31 mouse cellular contexts compared by ENCODE assay signal in the genomic region with DNA sequence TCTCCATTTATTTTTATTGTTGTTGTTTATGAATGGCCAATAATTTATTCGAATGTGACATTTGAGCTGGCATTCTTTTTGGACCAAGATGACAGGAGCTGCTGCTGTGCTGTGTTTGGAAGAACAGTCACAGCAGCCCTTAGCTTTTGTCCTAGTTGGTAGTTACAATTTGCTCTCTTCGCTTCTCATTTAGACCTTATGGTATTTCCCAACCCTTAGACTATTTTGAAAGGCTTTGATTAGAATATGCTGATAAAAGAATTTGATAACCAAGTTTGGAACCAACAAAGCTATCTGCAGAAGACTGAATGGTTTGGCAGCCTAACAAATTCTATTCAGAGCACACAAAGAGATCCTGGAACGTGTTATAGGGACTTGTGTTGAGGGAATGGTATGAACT. TPM values are rescaled to one million over a fixed set of nuclear protein-coding genes. Genes with fewer than 3 reads are reported as not detected.
DNase-seq lines count a peak whose midpoint lies in the region; ATAC-seq and TF ChIP-seq lines count a peak whose summit lies in the region.
"Had no signal": no experiment of that assay in that cellular context is flagged by ENCODE, and none has a peak within 500 bp of the region (broad histone marks: within the 10 kb centered on the region; RNA-seq: fewer than 3 reads in every experiment).

No protein-coding gene starts in this region.

- no peaks in the 10 kb centered on the region for H3K9me3 ChIP-seq in forebrain, embryonic 15.5 days
- no peaks in the 10 kb centered on the region for H3K9me3 ChIP-seq in forebrain, embryonic 13.5 days (replicated peaks)
- no peaks in the 10 kb centered on the region for H3K9me3 ChIP-seq in heart, embryonic 16.5 days (replicated peaks; ENCODE audit: control insufficient read depth, low read length)
- no peaks in the 10 kb centered on the region for H3K9me3 ChIP-seq in heart, embryonic 10.5 days
- H3K9me3 ChIP-seq in liver, postnatal 0 days (ENCODE audit: low read length) = no peaks in the 10 kb centered on the region
- H3K9me3 ChIP-seq: embryonic facial prominence, embryonic 12.5 days; embryonic facial prominence, embryonic 15.5 days had no signal

- H3K4me3 ChIP-seq in forebrain, embryonic 15.5 days = no peak overlapping the region
- no peak overlapping the region for H3K4me3 ChIP-seq in forebrain, embryonic 13.5 days
- no peak overlapping the region for H3K4me3 ChIP-seq in heart, adult 2 months
- no peak overlapping the region for H3K4me3 ChIP-seq in heart, embryonic 16.5 days (ENCODE audit: low read length)
- H3K4me3 ChIP-seq in heart, embryonic 10.5 days = no peak overlapping the region
- no peak overlapping the region for H3K4me3 ChIP-seq in liver, postnatal 0 days (ENCODE audit: low read depth, low read length)
- H3K4me3 ChIP-seq: embryonic facial prominence, embryonic 12.5 days; embryonic facial prominence, embryonic 15.5 days had no signal

- TF ChIP-seq EP300 in heart, adult 2 months (IDR thresholded peaks at IDR 0.05; ENCODE audit: insufficient read depth, low read depth, low read length) = no peak
- TF ChIP-seq EP300 in liver, postnatal 0 days (IDR thresholded peaks at IDR 0.05; ENCODE audit: low read depth) = no peak

- no peak for DNase-seq in heart, adult 2 months
- no peak for DNase-seq in heart, adult 18-20 months
- no peak for DNase-seq in heart, embryonic 10.5 days (ENCODE audit: low spot score)
- no peak for DNase-seq in liver, postnatal 0 days
- no peak for DNase-seq in liver
- DNase-seq: adrenal gland, postnatal 10 days; adrenal gland, postnatal 36 days; cerebellum, adult 11 months; cerebellum, adult 2 months; cerebellum, adult 9-11 months; cerebellum, postnatal 25 days; gastrocnemius, postnatal 10 days; gastrocnemius, postnatal 36 days; heart, postnatal 10 days; heart, postnatal 4 days; kidney, adult 18-20 months; kidney, adult 9 months had no signal

- H3K4me2 ChIP-seq in forebrain, embryonic 15.5 days (replicated peaks) = no peak overlapping the region
- H3K4me2 ChIP-seq in forebrain, embryonic 13.5 days = no peak overlapping the region
- peak overlapping the region; percentile 15; the same call in 1 of the 2 replicates for H3K4me2 ChIP-seq in heart, embryonic 16.5 days (ENCODE audit: low read depth, low read length)
- H3K4me2 ChIP-seq in liver, postnatal 0 days (ENCODE audit: low read depth, low read length) = no peak overlapping the region
- H3K4me2 ChIP-seq: embryonic facial prominence, embryonic 12.5 days; embryonic facial prominence, embryonic 15.5 days; hindbrain, embryonic 14.5 days had no signal

- no peak for TF ChIP-seq CTCF in heart, adult 2 months (IDR thresholded peaks at IDR 0.05)
- TF ChIP-seq CTCF in liver, postnatal 0 days (IDR thresholded peaks at IDR 0.05; ENCODE audit: low read depth) = no peak

- no peak for TF ChIP-seq POLR2A in heart, adult 2 months (IDR thresholded peaks at IDR 0.05; ENCODE audit: insufficient read depth, low read depth, low read length)

- H3K27ac ChIP-seq in forebrain, embryonic 15.5 days (replicated peaks) = 0 out of 2 replicates have a peak overlapping the region, but pooled peaks have one; percentile 29
- H3K27ac ChIP-seq in forebrain, embryonic 13.5 days = no peak overlapping the region
- H3K27ac ChIP-seq in heart, adult 2 months = peak overlapping the region; percentile 59
- H3K27ac ChIP-seq in heart, embryonic 16.5 days (ENCODE audit: low read length) = peak overlapping the region; percentile 85
- H3K27ac ChIP-seq in heart, embryonic 10.5 days = no peak overlapping the region
- peak overlapping the region; percentile 44 for H3K27ac ChIP-seq in liver, postnatal 0 days (ENCODE audit: low read depth)
- H3K27ac ChIP-seq: embryonic facial prominence, embryonic 12.5 days; embryonic facial prominence, embryonic 15.5 days; hindbrain, embryonic 14.5 days; hindbrain, postnatal 0 days had no signal

- H3K79me2 ChIP-seq in heart, adult 2 months (replicated peaks; ENCODE audit: control insufficient read depth, insufficient read depth, low read length) = peaks cover 4% of the 10 kb centered on the region; the same call in 1 of the 2 replicates

- H3K9ac ChIP-seq in forebrain, embryonic 15.5 days (replicated peaks) = no peak overlapping the region
- no peak overlapping the region for H3K9ac ChIP-seq in forebrain, embryonic 13.5 days
- H3K9ac ChIP-seq in heart, adult 2 months (ENCODE audit: low read depth, low read length) = no peak overlapping the region
- no peak overlapping the region for H3K9ac ChIP-seq in heart, embryonic 16.5 days (ENCODE audit: low read length)
- H3K9ac ChIP-seq in liver, postnatal 0 days (replicated peaks) = no peak overlapping the region
- H3K9ac ChIP-seq: embryonic facial prominence, embryonic 12.5 days; embryonic facial prominence, embryonic 15.5 days; hindbrain, embryonic 14.5 days had no signal

- no peaks in the 10 kb centered on the region for H3K27me3 ChIP-seq in forebrain, embryonic 15.5 days
- no peaks in the 10 kb centered on the region for H3K27me3 ChIP-seq in forebrain, embryonic 13.5 days
- H3K27me3 ChIP-seq in heart, adult 2 months (ENCODE audit: control insufficient read depth, insufficient read depth, low read length) = no peaks in the 10 kb centered on the region
- H3K27me3 ChIP-seq in heart, embryonic 16.5 days (ENCODE audit: control insufficient read depth, insufficient read depth, low read length) = no peaks in the 10 kb centered on the region
- no peaks in the 10 kb centered on the region for H3K27me3 ChIP-seq in heart, embryonic 10.5 days (ENCODE audit: insufficient read depth, poor library complexity, severe bottlenecking)
- H3K27me3 ChIP-seq in liver, postnatal 0 days (ENCODE audit: insufficient read depth, low read length) = no peaks in the 10 kb centered on the region
- H3K27me3 ChIP-seq: embryonic facial prominence, embryonic 12.5 days; embryonic facial prominence, embryonic 15.5 days had no signal

- H3K4me1 ChIP-seq in forebrain, embryonic 15.5 days = peaks cover 46% of the 10 kb centered on the region
- H3K4me1 ChIP-seq in forebrain, embryonic 13.5 days = peaks cover 41% of the 10 kb centered on the region
- peaks cover 32% of the 10 kb centered on the region for H3K4me1 ChIP-seq in heart, adult 2 months (ENCODE audit: control insufficient read depth, insufficient read depth, low read length)
- peaks cover 48% of the 10 kb centered on the region for H3K4me1 ChIP-seq in heart, embryonic 16.5 days (ENCODE audit: control insufficient read depth, insufficient read depth, low read length)
- peaks cover 8% of the 10 kb centered on the region; the same call in 1 of the 2 replicates for H3K4me1 ChIP-seq in heart, embryonic 10.5 days
- H3K4me1 ChIP-seq in liver, postnatal 0 days (ENCODE audit: insufficient read depth) = peaks cover 26% of the 10 kb centered on the region

- no peak for ATAC-seq in forebrain, embryonic 15.5 days (replicated peaks)
- ATAC-seq in forebrain, embryonic 13.5 days = no peak
- ATAC-seq in heart, embryonic 16.5 days (replicated peaks; ENCODE audit: extremely low read depth, insufficient read depth, low FRiP score) = no peak
- ATAC-seq in liver, postnatal 0 days = no peak
- ATAC-seq: activated CD4-positive, CD25-positive, alpha-beta regulatory T cell, adult 4 months; forebrain, embryonic 16.5 days; hindbrain, postnatal 0 days; inflammation-experienced regulatory T-cells, adult 6 months; intestine, embryonic 16.5 days had no signal

- H3K36me3 ChIP-seq in forebrain, embryonic 15.5 days = no peaks in the 10 kb centered on the region
- H3K36me3 ChIP-seq in forebrain, embryonic 13.5 days (ENCODE audit: poor library complexity, severe bottlenecking) = no peaks in the 10 kb centered on the region
- H3K36me3 ChIP-seq in heart, adult 2 months (ENCODE audit: control insufficient read depth, insufficient read depth, low read length) = peaks cover 57% of the 10 kb centered on the region
- H3K36me3 ChIP-seq in heart, embryonic 16.5 days (ENCODE audit: control insufficient read depth, insufficient read depth) = no peaks in the 10 kb centered on the region
- H3K36me3 ChIP-seq in heart, embryonic 10.5 days = no peaks in the 10 kb centered on the region
- no peaks in the 10 kb centered on the region for H3K36me3 ChIP-seq in liver, postnatal 0 days (replicated peaks; ENCODE audit: insufficient read depth, low read length)
- H3K36me3 ChIP-seq: embryonic facial prominence, embryonic 12.5 days; embryonic facial prominence, embryonic 15.5 days had no signal

- intact Hi-C loops in heart, adult 2 months (cut with DNase I) = loop anchor here (5.0 kb wide), 1 partner anchor 41 kb away; a partner anchor contains a TSS

- 55% methylated on average over 3 of the region's 3 CpGs for WGBS in forebrain, embryonic 15.5 days
- 71% methylated on average over 3 of the region's 3 CpGs for WGBS in forebrain, embryonic 13.5 days
- WGBS in heart, adult 2 months = 26% methylated on average over 3 of the region's 3 CpGs
- WGBS in heart, embryonic 16.5 days = 59% methylated on average over 3 of the region's 3 CpGs
- 79% methylated on average over 3 of the region's 3 CpGs for WGBS in heart, embryonic 10.5 days
- 73% methylated on average over 3 of the region's 3 CpGs for WGBS in liver, postnatal 0 days (ENCODE audit: insufficient replicate concordance)

RNA-seq across cellular contexts. Expression of a gene that starts 40.6 kb away (rescaled TPM):
- 39.8 and 45.7 TPM in 2 replicates for polyA plus RNA-seq in forebrain, embryonic 15.5 days (2015; fragmentation: Nextera tagmentation; extraction: Ambion mirVana)
- polyA plus RNA-seq in forebrain, embryonic 13.5 days (2015; fragmentation: Nextera tagmentation; extraction: Ambion mirVana) = 64.7 and 71.1 TPM in 2 replicates
- not detected for total RNA-seq in heart, adult 2 months (2021)
- polyA plus RNA-seq in heart, adult 2 months (2012; rRNA removed) = 0.15 TPM in 1 of 2 replicates, not detected in the other
- not detected for total RNA-seq in heart, adult 18-20 months (2021)
- 0.47 and 0.75 TPM in 2 replicates for polyA plus RNA-seq in heart, embryonic 16.5 days (2015; fragmentation: Nextera tagmentation; extraction: Ambion mirVana)
- polyA plus RNA-seq in heart, embryonic 10.5 days (2016; fragmentation: Nextera tagmentation; extraction: Ambion mirVana) = 0.33 and 1.1 TPM in 2 replicates
- not detected in 2 replicates for polyA plus RNA-seq in liver, postnatal 0 days (2015; fragmentation: Nextera tagmentation; extraction: Ambion mirVana)
- total RNA-seq: adrenal gland, postnatal 36 days; common myeloid progenitor, adult 5-6 weeks; ES-E14; granulocyte monocyte progenitor cell, adult 5-6 weeks; heart, postnatal 4 days had no signal
- polyA plus RNA-seq: activated CD4-positive, CD25-positive, alpha-beta regulatory T cell, adult 4 months; inflammation-experienced regulatory T-cells, adult 6 months had no signal

RNA-seq across cellular contexts. Expression of a gene that starts 46.0 kb away (rescaled TPM):
- 98.3 and 101 TPM in 2 replicates for polyA plus RNA-seq in forebrain, embryonic 15.5 days (2015; fragmentation: Nextera tagmentation; extraction: Ambion mirVana)
- polyA plus RNA-seq in forebrain, embryonic 13.5 days (2015; fragmentation: Nextera tagmentation; extraction: Ambion mirVana) = 93.7 and 121 TPM in 2 replicates
- total RNA-seq in heart, adult 2 months (2021) = 100 to 1,000 TPM; 126 to 128 TPM
- polyA plus RNA-seq in heart, adult 2 months (2012; rRNA removed) = 70.3 and 75.6 TPM in 2 replicates
- total RNA-seq in heart, adult 18-20 months (2021) = 100 to 1,000 TPM; 115 to 127 TPM
- 37.3 and 42.0 TPM in 2 replicates for polyA plus RNA-seq in heart, embryonic 16.5 days (2015; fragmentation: Nextera tagmentation; extraction: Ambion mirVana)
- 14.4 and 19.6 TPM in 2 replicates for polyA plus RNA-seq in heart, embryonic 10.5 days (2016; fragmentation: Nextera tagmentation; extraction: Ambion mirVana)
- polyA plus RNA-seq in liver, postnatal 0 days (2015; fragmentation: Nextera tagmentation; extraction: Ambion mirVana) = 9.9 TPM in 2 replicates

Comparison
In these comparisons a context has a peak if more than half of its experiments do, and no peak if none do; other contexts are left out.
1. H3K27ac ChIP-seq: peak in forebrain, embryonic 15.5 days (single experiment), heart, adult 2 months (single experiment), heart, embryonic 16.5 days (single experiment) and liver, postnatal 0 days (single experiment); none in forebrain, embryonic 13.5 days (single experiment) and heart, embryonic 10.5 days (single experiment).
2. RNA of a gene that starts 40.6 kb away (polyA plus RNA-seq): 64.7 to 71.1 TPM in forebrain, embryonic 13.5 days and 39.8 to 45.7 TPM in forebrain, embryonic 15.5 days; 0.33 to 1.1 TPM in heart, embryonic 10.5 days, 0.47 to 0.75 TPM in heart, embryonic 16.5 days, 0.15 TPM in heart, adult 2 months and not detected in liver, postnatal 0 days; every median in the first group is over 10 times any median in the second.